Mouse (Mus musculus) neural tube, embryonic 12.5 days (tissue): ENCODE data around the gene Espnl. TPM values are rescaled to one million over a fixed set of nuclear protein-coding genes. Genes with fewer than 3 reads are reported as not detected.

ENCODE experiments used
- polyA plus RNA-seq: library from polyadenylated mRNA; unstranded; fragments of >200 nt; fragmentation: Nextera tagmentation; extraction: Ambion mirVana; gene quantifications from 2 replicates; pipeline ENCODE4 v1.2.1, GENCODE M21; 2016

The Espnl gene
- polyA plus RNA-seq, 1 experiment from 2014 or later = 0.13 TPM

Other genes with a start within 250 kb of the Espnl start
- 0.38 and 1.5 TPM in 2 replicates for gene Rbm44, start 177.0 kb upstream of the Espnl start, polyA plus RNA-seq
- 0.31 and 0.44 TPM in 2 replicates for gene Ramp1, start 142.3 kb upstream of the Espnl start, polyA plus RNA-seq
- gene Ube2f, start 71.8 kb upstream of the Espnl start, polyA plus RNA-seq = 71.4 and 71.8 TPM in 2 replicates
- gene Scly, start 23.7 kb upstream of the Espnl start, polyA plus RNA-seq = 12.8 and 16.1 TPM in 2 replicates
- gene Klhl30, start 28.9 kb downstream of the Espnl start, polyA plus RNA-seq = 0.39 and 0.55 TPM in 2 replicates
- 0.19 and 0.33 TPM in 2 replicates for gene Erfe, start 44.4 kb downstream of the Espnl start, polyA plus RNA-seq
- gene Ilkap, start 76.7 kb downstream of the Espnl start, polyA plus RNA-seq = 148 and 153 TPM in 2 replicates
- gene Hes6, start 92.0 kb downstream of the Espnl start, polyA plus RNA-seq = 360 and 364 TPM in 2 replicates
- gene Per2, start 137.2 kb downstream of the Espnl start, polyA plus RNA-seq = 2.8 and 3.6 TPM in 2 replicates
- gene Traf3ip1, start 172.6 kb downstream of the Espnl start, polyA plus RNA-seq = 11.5 and 13.9 TPM in 2 replicates
- 17.4 and 20.7 TPM in 2 replicates for gene Asb1, start 218.5 kb downstream of the Espnl start, polyA plus RNA-seq